Mouse (Mus musculus) megakaryocyte-erythroid progenitor cell, adult 5 weeks (primary cell): ENCODE data around the gene Olfr1107. TPM values are rescaled to one million over a fixed set of nuclear protein-coding genes. Genes with fewer than 3 reads are reported as not detected.

Experiments used
- polyA plus RNA-seq: library from polyadenylated mRNA; stranded (reverse); fragments of >175 nt; gene quantifications from 2 replicates; pipeline ENCODE4 v1.2.3, GENCODE M21; 2012

Olfr1107 gene
- polyA plus RNA-seq = 0.01 TPM in 1 of 2 replicates, not detected in the other

DNA sequence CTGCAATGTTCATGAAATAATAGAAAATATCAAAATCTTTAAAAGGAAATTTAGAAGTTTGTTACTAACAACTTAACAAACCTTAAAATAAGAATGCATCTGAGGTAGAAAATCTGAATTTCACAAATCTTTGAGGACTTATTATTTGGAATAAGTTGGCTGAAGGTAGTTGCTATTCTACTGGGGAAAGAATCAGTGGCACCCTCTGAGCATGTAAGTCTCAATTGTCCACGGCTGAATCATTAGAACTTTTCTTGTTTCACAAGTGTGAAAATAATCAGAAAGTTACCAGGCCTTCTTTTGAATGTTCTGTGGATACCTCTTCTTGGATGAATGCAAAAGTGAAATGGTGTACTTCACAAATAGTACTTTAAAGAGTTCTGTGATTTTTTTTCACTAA is at the start of gene Olfr1107:
TSS of gene Olfr1107 (minus strand) at position 101 of the 400 bp plus-strand sequence.

DNA sequence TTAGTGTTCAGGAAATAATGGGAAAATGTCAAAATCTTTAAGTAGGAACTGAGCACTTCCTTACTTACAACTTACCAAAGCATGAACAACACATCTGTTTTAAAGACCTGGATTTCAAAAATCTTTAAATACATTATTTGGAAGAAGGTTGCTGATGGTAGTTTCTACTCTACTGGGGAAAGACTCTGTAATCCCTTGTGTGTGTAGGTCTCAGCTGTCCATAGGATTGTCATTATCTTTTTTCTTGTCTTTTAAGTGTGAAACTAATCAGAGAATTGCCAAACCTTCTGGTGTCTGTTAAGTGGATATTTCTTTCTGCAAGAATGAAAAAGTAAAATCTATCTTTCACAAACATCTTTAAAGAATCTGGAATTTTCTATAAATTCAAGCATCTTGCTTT is 38.9 kb upstream of the Olfr1107 start, which contains the start of gene Olfr259:
TSS of gene Olfr259 (minus strand) at position 101 of the 400 bp plus-strand sequence.

DNA sequence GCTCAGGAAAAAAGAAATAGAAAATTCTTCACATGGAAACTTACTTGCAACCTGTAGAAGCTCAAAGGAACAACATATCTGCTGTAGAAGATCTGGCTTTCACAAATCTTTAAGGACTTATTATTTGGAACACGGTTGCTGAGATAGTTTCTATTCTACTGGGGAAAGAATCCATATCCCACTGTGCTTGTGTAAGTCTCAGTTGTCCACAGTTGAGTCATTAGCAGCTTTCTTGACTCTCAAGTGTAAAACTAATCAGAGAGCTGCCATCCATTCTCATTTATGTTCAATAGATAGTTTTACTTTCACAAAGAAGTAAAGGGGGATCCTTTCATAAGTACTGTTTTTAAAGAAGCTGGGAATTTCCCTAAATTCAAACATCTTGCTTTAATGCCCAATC is 20.3 kb upstream of the Olfr1107 start, which contains the start of gene Olfr1109:
TSS of gene Olfr1109 (minus strand) at position 101 of the 400 bp plus-strand sequence.

DNA sequence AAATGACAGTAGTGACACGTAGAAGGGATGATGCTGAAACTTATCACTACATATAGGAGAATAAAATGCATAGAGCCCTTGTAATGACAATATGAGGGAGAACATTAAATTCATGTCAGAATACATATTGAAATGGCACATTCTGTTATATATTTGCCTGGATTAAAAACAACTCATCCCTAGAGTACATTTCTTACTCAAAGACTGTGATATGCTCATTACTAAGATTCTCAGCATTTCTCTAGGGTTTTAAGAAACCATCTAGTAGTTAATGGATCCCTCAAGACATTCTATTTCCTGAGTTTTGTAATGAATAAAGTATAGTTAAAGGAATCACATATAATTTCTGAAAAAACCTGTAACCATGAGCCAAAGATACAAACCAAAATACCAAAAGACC is 23.4 kb downstream of the Olfr1107 start, which contains the start of gene Olfr1106:
TSS of gene Olfr1106 (minus strand) at position 101 of the 400 bp plus-strand sequence.

DNA sequence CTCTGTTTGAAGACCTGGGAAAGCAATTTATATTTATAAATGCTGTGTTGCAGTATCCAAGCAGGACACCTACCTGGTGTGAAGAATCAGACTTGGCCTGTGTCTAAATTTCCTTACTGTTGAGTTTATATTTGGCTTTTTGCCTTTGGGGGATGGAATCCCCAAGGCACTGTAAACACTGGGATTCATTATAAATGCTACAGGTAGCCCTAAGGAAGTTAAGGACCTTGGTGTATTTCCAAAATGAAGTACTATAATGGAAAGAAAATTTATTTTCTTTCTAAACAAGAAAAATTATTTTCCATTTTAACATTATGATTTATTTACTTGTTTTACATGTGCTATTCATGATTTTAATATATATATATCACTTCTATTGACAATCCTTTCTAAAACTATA is 39.2 kb downstream of the Olfr1107 start, which contains the start of gene Olfr1105:
TSS of gene Olfr1105 (minus strand) at position 101 of the 400 bp plus-strand sequence.

DNA sequence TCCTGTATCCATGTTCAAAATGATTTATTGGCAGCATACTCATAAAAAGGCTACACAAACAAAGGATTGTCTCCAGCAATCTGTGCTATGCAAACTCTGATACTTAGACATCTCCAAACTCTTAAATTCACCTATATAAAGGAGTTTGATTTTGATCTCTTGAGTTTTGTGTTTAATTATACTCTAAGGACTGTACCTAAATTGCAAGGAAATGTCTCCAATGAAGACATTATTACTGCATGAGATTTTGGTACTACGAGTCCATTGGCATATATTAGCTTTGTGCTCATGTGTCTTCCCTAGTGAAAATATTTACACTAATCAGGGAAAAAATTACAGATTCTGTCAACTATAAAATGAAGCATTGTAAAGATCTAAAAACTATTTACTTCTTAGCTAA is 48.6 kb downstream of the Olfr1107 start, which contains the start of gene Olfr1104:
TSS of gene Olfr1104 (minus strand) at position 101 of the 400 bp plus-strand sequence.

Other genes with a start within 250 kb of the Olfr1107 start
- gene Olfr1095, start 224.1 kb downstream of the Olfr1107 start, polyA plus RNA-seq = not detected in 2 replicates
- not detected in 2 replicates for gene Gm13723, start 201.0 kb downstream of the Olfr1107 start, polyA plus RNA-seq
- gene Olfr1097, start 183.6 kb downstream of the Olfr1107 start, polyA plus RNA-seq = not detected in 2 replicates
- gene Olfr1098, start 151.3 kb downstream of the Olfr1107 start, polyA plus RNA-seq = not detected in 2 replicates
- not detected in 2 replicates for gene Olfr1099, start 115.1 kb downstream of the Olfr1107 start, polyA plus RNA-seq
- not detected in 2 replicates for gene Olfr1100, start 95.9 kb downstream of the Olfr1107 start, polyA plus RNA-seq
- gene Olfr1101, start 84.6 kb downstream of the Olfr1107 start, polyA plus RNA-seq = not detected in 2 replicates
- gene Olfr1102, start 77.4 kb downstream of the Olfr1107 start, polyA plus RNA-seq = not detected in 2 replicates
- not detected in 2 replicates for gene Olfr1104, start 48.7 kb downstream of the Olfr1107 start, polyA plus RNA-seq
- not detected in 2 replicates for gene Olfr1105, start 39.3 kb downstream of the Olfr1107 start, polyA plus RNA-seq
- gene Olfr1106, start 23.5 kb downstream of the Olfr1107 start, polyA plus RNA-seq = not detected in 2 replicates
- gene Olfr1109, start 20.2 kb upstream of the Olfr1107 start, polyA plus RNA-seq = not detected in 2 replicates
- not detected in 2 replicates for gene Olfr259, start 38.8 kb upstream of the Olfr1107 start, polyA plus RNA-seq
- gene Olfr1110, start 64.5 kb upstream of the Olfr1107 start, polyA plus RNA-seq = not detected in 2 replicates
- gene Olfr1111, start 76.8 kb upstream of the Olfr1107 start, polyA plus RNA-seq = not detected in 2 replicates
- not detected in 2 replicates for gene Olfr1112, start 112.0 kb upstream of the Olfr1107 start, polyA plus RNA-seq
- not detected in 2 replicates for gene Olfr1113, start 133.2 kb upstream of the Olfr1107 start, polyA plus RNA-seq
- gene Olfr1115, start 172.2 kb upstream of the Olfr1107 start, polyA plus RNA-seq = not detected in 2 replicates
- gene Olfr1116, start 191.7 kb upstream of the Olfr1107 start, polyA plus RNA-seq = not detected in 2 replicates
- gene Olfr1118, start 231.8 kb upstream of the Olfr1107 start, polyA plus RNA-seq = not detected in 2 replicates